Mouse (Mus musculus) neural tube, embryonic 10.5 days (tissue): ENCODE measurements around the gene Pnmt.
A peak's percentile ranks its signal among the peaks of the same experiment; 100 is the strongest.

Experiments used
- DNase-seq: peaks from one replicate; pipeline ENCODE4 v3.0.0-alpha.2; 2017; ENCODE audit warnings: low spot score; ENCODE audit errors: extremely low spot score

Gene Pnmt

GRCm38 (mm10) chr11:98383261-98384030, 2.8 kb upstream of the Pnmt start, which contains the start of gene Tcap:
Gene Tcap, plus strand, starts transcription at chr11:98383811.
- no peak for DNase-seq

DNA sequence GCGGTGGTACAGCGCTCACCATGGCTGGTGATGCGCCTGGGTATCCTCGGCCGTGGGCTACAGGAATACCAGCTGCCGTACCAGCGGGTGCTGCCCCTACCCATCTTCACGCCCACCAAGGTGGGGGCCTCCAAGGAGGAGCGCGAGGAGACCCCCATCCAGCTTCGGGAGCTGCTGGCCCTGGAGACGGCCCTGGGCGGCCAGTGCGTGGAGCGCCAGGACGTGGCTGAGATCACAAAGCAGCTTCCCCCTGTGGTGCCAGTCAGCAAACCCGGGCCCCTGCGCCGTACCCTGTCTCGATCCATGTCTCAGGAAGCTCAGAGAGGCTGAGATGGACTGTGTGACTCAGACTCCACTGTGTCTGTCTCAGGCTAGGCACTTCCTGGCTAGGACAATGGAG, 2.0 kb upstream of the Pnmt start:
- DNase-seq, result no peak

GRCm38 (mm10) chr11:98384721-98385637, 1.3 kb upstream of the Pnmt start:
- no peak for DNase-seq

DNA sequence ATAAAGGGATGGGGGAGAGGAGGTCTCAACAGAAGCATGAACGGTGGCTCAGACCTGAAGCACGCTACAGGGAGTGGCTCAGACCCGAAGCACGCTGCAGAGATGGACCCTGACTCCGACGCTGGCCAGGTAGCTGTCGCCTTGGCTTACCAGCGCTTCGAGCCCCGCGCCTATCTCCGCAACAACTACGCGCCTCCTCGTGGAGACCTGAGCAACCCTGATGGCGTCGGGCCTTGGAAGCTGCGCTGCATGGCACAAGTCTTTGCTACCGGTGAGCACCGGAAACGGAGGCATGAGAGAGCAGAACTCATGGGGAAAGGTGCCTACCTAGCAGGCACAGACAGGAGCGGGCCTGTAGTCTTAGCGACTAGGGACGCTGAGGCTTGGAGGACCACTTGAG, 346 bp downstream of the Pnmt start:
- DNase-seq, result no peak

DNA sequence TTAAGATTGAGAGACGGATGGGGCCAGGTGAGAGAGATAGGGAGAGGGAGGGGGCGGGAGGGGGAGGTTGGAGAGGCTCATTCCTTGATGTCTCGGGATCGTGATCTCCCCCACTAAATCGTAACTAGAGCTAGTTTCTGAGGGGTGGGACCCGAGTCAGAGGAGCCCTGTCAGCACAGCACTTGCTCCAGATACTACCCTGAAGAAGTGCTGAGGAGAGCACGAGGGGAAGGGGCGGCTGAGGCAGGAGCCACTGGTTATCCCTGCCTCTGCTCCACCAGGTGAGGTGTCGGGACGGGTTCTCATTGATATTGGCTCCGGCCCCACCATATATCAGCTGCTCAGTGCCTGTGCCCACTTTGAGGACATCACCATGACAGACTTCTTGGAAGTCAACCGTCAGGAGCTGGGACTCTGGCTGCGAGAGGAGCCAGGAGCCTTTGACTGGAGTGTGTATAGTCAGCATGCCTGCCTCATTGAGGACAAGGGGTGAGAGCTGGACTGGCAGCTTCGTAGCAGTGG, 867 bp downstream of the Pnmt start:
- DNase-seq, result no peak

DNA sequence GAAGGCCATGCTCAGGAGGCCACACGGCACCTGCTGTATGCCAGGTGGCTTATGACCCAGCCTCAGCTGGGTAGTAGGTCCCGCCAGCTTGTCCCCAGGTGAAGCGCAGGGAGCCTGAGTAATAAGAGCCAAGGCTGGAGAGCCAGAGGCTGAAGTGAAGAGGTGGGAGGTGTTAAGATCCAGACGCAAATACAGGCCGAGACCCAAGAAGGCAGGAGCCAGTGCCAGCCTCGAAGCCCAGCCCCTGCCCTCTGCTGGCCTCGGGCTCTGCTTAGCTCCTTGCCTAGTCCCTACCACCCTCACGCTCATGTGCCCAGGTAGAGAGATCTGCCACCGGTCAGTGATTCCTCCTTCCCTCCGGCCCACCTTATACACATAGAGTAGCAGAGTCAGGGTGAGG, 2.0 kb downstream of the Pnmt start:
- DNase-seq, result no peak

- DNase-seq, result no peak
Observed at GRCm38 (mm10) chr11:98389221-98389780, 3.1 kb downstream of the Pnmt start.

GRCm38 (mm10) chr11:98390141-98390540, 3.9 kb downstream of the Pnmt start:
- no peak for DNase-seq

DNA sequence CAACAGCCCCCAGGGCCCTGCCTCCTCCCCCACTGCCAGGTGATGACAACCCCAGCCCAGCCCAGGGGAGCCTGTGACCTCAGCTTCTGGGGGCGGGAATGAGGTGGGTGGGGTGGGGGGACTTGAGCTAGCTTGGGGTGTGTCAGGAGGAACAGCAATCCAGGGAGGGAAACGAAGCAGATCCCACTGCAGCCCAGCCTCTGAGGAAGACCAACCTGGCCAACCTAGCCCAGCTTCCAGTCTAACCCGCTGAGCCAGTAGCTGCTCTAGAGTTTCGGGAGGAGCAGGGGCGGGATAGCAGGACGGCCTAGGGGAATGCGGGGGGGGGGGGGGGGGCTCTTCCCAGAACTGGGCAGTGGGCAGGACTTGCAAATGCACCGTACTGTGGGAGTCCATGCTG, 5.8 kb downstream of the Pnmt start:
- no peak for DNase-seq

GRCm38 (mm10) chr11:98392645-98393044, 6.4 kb downstream of the Pnmt start:
- no peak for DNase-seq

GRCm38 (mm10) chr11:98393317-98393716, 7.1 kb downstream of the Pnmt start:
- DNase-seq, result no peak

- no peak for DNase-seq
Observed at GRCm38 (mm10) chr11:98394301-98394700, 8.1 kb downstream of the Pnmt start.

GRCm38 (mm10) chr11:98395041-98395440, 8.8 kb downstream of the Pnmt start:
- no peak for DNase-seq

DNA sequence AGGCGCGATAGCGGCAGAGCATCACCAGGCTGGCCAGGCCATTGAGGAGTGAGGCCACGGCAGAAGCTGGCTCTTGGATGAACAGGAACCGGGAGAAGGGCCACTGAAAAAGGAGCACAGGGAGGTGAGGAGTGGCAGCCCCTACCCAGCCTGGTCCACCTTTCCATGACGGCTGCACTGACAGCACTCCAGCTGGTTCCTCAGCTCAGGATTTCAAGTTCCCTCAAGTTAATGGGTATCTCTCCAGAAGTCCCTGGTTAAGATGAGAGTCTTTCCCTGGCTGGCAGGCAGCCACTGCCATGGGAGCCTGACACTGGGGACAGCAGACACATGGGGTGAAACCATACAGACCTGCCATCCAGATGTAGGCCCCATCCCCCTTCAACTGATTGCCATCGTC, 11.7 kb downstream of the Pnmt start:
- DNase-seq, result no peak

DNA sequence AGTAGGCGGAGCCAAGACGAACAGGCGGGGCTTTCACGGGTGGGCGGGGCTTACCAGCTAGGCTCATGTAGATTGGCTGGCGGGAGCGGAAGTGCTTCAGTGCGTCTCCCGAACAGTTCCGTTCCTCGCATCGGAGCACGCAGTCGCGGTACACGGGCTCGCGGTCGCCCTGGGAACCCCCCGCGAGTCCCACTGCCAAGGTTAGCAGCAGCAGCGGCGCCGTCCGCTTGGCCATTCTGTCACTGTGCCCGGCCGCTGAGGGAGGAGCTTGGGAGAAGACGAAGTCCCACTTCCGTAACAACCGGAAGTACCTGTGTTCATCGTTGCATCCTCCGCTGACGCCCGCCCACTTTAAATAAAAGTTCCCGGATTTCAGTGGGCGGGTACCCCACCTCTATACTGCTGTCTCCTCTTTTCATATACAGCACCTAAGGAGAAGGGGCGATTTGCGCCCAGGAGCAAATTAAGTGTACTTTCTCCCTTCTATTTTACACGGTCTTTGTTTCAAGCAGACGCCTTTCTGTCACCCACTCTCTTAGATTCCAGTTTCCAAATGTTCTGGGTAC, 14.0 kb downstream of the Pnmt start, which contains the start of gene Pgap3:
Pgap3 (minus strand) TSS at position 330 of the 566 bp plus-strand sequence.
- peak; percentile 94 for DNase-seq

DNA sequence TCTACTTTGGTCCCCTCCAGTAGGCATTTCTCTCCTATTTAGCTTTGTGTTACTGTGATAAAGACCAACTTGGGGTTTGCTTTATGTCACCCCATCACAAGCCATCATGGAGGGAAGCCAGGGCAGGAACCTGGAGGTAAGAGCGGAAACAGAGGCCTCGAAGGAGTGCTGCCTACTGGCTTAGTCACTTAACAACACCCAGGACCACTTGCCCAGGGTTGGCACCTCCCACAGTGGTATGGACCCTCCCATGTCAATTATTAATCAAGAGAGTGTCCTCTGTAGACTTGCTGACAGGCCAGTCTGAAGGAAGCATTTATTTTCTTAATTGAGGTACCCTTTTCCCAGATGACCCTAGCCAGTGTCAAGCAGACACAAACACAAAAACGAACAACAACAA, 14.6 kb downstream of the Pnmt start:
- no peak for DNase-seq

- no peak for DNase-seq
Observed at GRCm38 (mm10) chr11:98406621-98407020, 20.4 kb downstream of the Pnmt start.

DNA sequence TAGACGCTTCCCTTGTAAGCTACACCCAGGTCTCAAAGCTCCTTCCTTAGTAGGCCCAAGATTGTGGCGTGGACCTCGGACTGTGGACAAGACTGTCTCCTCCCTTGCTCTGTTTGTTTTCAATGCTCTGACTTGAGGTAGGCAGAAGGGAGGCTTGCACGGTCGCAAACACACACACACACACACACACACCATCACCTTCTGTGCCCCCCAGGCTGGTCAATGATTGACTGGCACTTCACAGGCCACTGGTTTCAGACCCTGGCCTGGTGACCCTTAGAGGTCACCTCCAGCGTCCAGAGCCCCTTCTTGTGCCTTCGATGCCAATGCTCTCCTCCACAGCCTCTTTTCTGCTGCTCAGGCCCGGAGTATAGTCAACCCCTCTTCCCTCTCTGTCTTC, 22.6 kb downstream of the Pnmt start:
- DNase-seq, result no peak

DNA sequence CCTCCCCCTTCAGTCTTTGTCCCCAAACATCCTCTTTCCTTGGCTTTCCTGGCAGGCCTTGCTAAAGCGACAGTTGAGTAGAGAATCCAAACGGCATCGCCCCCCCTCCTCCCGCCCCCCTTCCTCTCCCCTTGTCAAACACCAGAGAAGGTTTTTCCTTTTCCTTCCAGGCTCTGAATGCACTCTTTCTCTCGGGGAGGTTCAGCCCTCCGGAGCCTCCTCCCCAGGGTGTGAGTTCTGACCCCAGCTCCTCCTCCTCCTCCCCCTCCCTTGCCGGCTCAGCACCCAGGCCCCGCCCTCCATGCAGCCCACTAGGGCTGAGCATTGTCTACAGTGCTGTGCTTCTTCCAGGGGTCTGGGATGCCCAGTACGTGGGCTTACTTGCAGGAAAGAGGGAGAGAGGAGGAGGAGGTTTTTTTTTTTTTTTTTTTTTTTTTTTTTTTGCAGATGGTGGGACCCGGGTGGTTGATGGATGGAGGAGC, 23.1 kb downstream of the Pnmt start:
- peak; percentile 40 for DNase-seq

- peak; percentile 85 for DNase-seq
Observed at GRCm38 (mm10) chr11:98412273-98412796, 26.1 kb downstream of the Pnmt start, which contains the start of gene Erbb2. Gene Erbb2, plus strand, starts transcription at chr11:98412470.

- DNase-seq, result peak; percentile 75
Observed at GRCm38 (mm10) chr11:98412797-98413301, 26.6 kb downstream of the Pnmt start.
